Mouse (Mus musculus): Measurements from ENCODE around the gene Slc10a1.
A peak's percentile ranks its signal among the peaks of the same experiment; 100 is the strongest.
"Not testable (repeated sequence)": the region's sequence is repeated elsewhere in the genome, so short reads cannot be mapped to it uniquely, and the experiment has no call there.

Gene Slc10a1

GRCm38 (mm10) chr12:80966059-80966838 is 2.3 kb downstream of the Slc10a1 start:
- DNase-seq: no peak

GRCm38 (mm10) chr12:80962566-80962965 is 5.9 kb downstream of the Slc10a1 start:
- no peak for DNase-seq

- no peak for DNase-seq
Observed at GRCm38 (mm10) chr12:80957961-80958360, 10.5 kb downstream of the Slc10a1 start.

- no peak for DNase-seq
Observed at GRCm38 (mm10) chr12:80956039-80956438, 12.5 kb downstream of the Slc10a1 start.

- DNase-seq: no peak
Observed at GRCm38 (mm10) chr12:80952526-80952925, 16.0 kb downstream of the Slc10a1 start.

GRCm38 (mm10) chr12:80951640-80952219 is 16.8 kb downstream of the Slc10a1 start:
- no peak for DNase-seq

GRCm38 (mm10) chr12:80949603-80950002 is 18.9 kb downstream of the Slc10a1 start:
- DNase-seq: not testable (repeated sequence)

GRCm38 (mm10) chr12:80948202-80948601 is 20.3 kb downstream of the Slc10a1 start:
- DNase-seq: no peak

DNA sequence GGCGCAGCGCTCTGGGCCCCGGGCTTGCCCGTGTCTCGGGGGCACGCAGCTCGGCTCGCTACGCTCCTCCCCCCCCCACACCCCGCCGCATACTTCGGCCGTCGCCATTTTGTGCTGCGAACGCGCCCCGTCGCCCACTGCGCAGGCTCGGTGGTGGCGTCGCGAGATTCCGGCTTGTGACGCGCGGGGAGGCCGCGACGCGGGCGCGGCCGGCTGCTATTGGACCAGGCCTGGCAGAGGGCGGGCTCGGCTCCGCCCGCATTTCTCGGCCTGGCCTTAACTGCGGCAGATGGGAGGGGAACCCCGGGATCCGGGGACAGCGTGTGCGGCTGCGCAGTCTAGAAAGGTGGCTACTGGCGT is 22.5 kb downstream of the Slc10a1 start:
- DNase-seq: peak; percentile 95

DNA sequence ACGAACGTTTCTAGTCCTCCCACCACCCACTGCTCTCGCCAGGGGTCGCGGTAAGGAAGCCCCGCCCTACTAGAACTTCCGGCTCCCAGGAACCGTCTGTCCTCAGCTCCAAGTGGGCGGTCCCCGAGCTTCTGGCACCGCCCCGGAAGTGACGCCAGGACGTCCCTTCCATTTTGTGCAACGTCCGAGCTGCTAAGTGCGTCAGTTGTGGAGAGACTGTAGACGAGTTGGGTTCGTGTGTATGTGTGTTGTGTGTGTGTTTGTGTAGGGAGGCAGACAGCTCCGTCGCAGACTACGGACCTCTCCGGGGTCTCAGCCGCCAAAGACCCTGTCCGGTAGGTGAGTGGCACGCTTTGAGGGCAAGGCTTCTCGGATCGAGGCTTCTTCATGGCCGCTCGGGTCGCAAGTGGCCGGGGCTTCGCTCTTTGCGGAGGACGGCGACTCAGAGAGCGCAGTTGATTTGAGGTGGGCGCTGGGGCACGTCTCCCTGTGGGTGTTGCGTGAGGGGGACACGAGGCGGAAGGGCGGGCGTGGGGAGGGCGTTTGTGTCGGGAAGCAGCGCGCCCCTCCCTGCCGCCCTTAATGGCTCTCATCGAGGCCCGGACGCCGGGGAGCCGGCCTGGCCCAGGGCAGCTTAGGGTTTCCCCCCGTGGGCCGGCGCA is 23.0 kb downstream of the Slc10a1 start, which contains the start of gene Srsf5:
Gene Srsf5, plus strand, starts transcription at position 171 of the 662 bp plus-strand sequence.
- DNase-seq: peak; percentile 97

DNA sequence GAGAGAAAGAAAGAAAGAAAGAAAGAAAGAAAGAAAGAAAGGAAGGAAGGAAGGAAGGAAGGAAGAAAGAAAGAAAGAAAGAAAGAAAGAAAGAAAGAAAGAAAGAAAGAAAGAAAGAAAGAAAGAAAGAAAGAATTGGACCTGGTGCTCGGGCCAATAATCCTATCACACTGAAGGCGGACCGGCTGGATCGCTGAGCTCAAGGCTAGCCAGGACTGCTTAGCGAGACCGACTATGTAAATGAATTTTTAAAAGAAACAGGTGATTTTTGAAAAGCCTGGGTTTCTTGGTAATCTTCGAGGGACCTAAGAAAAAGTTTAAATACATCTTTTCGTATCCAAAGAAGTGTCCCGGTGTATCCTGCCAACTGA is 23.6 kb downstream of the Slc10a1 start:
- not testable (repeated sequence) for DNase-seq

DNA sequence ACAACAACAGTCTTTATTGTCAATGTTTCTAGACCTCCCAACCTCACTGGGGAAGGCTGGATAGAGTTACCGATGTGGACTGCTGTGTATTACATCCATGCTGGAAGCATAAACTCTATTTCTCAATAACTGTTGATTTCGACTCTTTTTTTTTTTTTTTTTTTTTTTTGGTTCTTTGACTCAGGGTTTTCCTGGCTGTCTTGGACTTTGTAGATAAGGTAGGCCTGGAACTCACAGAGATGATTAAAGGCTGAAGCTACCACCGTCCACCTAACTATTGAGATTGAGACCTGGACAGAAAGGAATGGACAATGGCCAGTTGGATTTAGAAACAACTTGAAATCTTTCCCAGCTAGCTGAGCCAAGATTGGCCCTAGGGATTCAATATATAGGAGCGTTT is 24.3 kb downstream of the Slc10a1 start:
- no peak for DNase-seq

DNA sequence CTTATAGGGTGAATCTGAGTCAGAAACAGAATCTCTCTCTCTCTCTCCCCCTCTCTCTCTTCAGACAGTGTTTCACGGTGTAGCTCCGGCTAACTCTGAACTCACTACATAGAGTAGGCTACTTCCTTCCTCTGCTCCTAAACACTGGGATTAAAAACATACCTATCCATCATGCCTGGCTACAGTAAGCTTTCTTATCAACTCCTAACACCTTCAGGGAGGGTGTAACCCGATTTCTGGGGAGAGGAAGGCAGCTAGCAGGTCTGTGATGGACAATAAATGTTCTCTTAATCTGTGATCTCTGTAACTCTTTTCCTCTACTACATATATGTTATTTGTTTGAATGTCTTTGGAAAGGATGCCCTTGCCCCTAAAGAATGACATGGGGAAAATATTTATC is 25.1 kb downstream of the Slc10a1 start:
- no peak for DNase-seq

DNA sequence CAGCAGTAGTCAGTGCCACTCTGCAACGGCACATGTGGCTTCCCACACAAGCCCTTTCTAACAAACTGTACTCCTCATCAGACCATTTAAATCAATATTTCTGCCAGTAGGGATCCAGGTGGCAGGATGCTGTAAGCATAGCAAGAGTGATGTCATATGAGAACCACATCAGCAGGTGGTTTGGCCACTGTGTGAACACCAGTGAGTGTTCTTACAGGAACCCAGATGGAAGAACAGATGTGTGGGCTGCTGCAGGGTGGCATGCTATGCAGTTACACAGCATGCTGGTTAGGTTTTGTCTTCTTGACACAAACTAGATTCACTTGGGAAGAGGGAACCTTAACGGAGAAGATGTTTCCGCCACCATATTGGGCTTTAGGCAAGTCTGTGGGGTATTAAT is 26.6 kb downstream of the Slc10a1 start:
- no peak for DNase-seq

DNA sequence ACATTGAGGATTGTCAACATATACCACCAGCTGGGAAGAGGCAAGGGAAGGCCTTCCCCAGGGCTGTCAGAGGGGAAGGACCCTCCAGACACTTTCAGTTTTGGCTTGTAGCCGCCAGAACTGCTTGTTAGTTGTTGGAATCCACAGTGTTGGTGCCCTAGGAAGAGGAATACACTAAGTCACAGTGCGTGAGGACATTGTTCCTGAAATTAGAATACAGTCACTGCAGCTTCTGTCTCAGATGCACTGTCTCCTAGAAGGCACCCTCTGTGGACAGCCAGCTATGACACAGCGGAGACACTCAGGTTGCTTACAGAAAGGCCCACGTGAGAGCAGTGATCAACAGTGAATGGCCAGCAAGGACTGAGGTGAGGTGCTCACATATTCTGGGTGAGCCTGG is 29.3 kb downstream of the Slc10a1 start:
- DNase-seq: no peak

GRCm38 (mm10) chr12:80938642-80939041 is 29.9 kb downstream of the Slc10a1 start:
- DNase-seq: no peak

DNA sequence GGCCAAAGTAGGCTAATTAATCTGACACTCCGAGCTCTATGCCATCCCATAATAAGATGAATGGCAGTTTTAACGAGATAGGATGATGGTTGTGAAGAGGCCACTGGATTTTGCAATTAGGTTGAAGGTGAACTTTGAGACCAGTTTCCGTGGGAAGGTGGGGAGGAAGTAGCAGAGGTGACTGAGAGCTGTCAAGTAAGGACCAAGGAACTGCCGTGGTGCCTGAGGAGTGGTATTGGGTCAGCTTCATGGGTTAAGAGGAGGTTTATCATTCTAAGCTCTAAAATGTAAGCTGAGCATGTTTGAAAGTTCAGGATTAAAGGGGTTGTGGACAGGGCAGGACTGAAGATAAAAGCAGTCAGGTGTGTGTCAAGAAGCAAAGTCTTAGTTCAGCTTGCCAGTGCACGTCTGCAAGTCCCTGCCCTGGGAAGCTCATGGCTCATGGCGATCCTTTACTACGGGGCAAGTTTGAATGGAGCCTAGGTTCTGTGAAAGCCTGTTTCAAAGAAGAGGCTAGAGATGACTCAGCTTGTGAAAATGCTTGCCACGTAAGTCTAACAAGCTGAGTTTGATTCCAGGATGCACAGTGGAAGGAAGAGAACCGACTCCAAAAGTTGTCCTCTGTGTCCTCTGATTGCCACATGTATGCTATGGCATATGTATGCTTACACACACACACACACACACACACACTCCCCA is 31.0 kb downstream of the Slc10a1 start:
- DNase-seq: no peak

DNA sequence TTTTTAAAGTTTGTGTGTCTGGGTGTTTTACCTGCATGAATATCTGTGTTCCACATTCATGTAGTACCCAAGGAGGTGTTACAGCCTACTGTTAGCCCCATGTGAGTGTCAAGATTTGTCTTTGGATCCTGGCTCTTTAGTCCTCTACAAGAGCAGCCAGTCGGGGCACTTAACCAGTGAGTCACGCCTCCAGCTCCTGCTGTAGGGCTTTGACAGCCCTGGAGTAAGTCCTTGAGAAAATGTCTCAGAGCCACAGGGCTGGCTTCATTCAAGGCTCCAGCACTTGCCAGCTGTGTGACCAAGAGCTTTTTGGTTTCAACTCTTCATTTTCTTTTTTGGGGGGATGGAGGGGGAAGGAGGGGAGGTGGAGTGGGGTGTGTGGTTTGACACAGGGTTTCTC is 31.8 kb downstream of the Slc10a1 start:
- no peak for DNase-seq

GRCm38 (mm10) chr12:80932865-80933264 is 35.6 kb downstream of the Slc10a1 start:
- no peak for DNase-seq

GRCm38 (mm10) chr12:80931402-80932140 is 36.9 kb downstream of the Slc10a1 start:
- DNase-seq: no peak

GRCm38 (mm10) chr12:80930141-80930540 is 38.4 kb downstream of the Slc10a1 start:
- DNase-seq: no peak

GRCm38 (mm10) chr12:80928881-80929280 is 39.6 kb downstream of the Slc10a1 start:
- DNase-seq: no peak

- DNase-seq: no peak
Observed at GRCm38 (mm10) chr12:80927518-80927917, 41.0 kb downstream of the Slc10a1 start.
